Mouse (Mus musculus) embryonic facial prominence, embryonic 11.5 days (tissue): ENCODE results near the gene Aspscr1. TPM values are rescaled to one million over a fixed set of nuclear protein-coding genes. Genes with fewer than 3 reads are reported as not detected.

Source experiments
- ATAC-seq: fragments of 200-750 bp; cut with Nextera tagmentation; replicated peaks from 2 replicates; pipeline ENCODE4 v1.8.0; 2017; ENCODE audit warnings: low read depth; ENCODE audit not compliant: insufficient number of reproducible peaks, low FRiP score, low TSS enrichment
- DNase-seq: peaks from one replicate; pipeline ENCODE4 v3.0.0-alpha.2; 2015; ENCODE audit warnings: low spot score
- H3K27ac ChIP-seq: fragments of 300-500 bp; sonication (generic); replicated peaks from 2 replicates; pipeline ENCODE4 v1.5.1; 2014; ENCODE audit warnings: mild to moderate bottlenecking, low read depth, low read length, control low read depth
- H3K27me3 ChIP-seq: fragments of 300-500 bp; sonication (generic); 2 replicates; pipeline ENCODE4 v1.6.1; 2014; ENCODE audit warnings: mild to moderate bottlenecking, low read length, moderate library complexity, mixed read lengths; ENCODE audit not compliant: control insufficient read depth, insufficient read depth
- H3K36me3 ChIP-seq: fragments of 300-500 bp; sonication (generic); replicated peaks from 2 replicates; pipeline ENCODE4 v1.6.1; 2014; ENCODE audit warnings: low read depth, mild to moderate bottlenecking, low read length, moderate library complexity, mixed read lengths; ENCODE audit not compliant: control insufficient read depth, insufficient read depth
- H3K4me1 ChIP-seq: fragments of 300-500 bp; sonication (generic); 2 replicates; pipeline ENCODE4 v1.6.1; 2014; ENCODE audit warnings: low read length, mixed read lengths; ENCODE audit not compliant: control insufficient read depth, insufficient read depth
- H3K4me2 ChIP-seq: fragments of 300-500 bp; sonication (generic); 2 replicates; pipeline ENCODE4 v1.6.1; 2014; ENCODE audit warnings: low read depth, mild to moderate bottlenecking, control low read depth, low read length, moderate library complexity
- H3K4me3 ChIP-seq: fragments of 300-500 bp; sonication (generic); 2 replicates; pipeline ENCODE4 v1.5.1; 2014; ENCODE audit warnings: low read depth, low read length, control low read depth
- H3K9ac ChIP-seq: fragments of 300-500 bp; sonication (generic); replicated peaks from 2 replicates; pipeline ENCODE4 v1.6.1; 2014; ENCODE audit warnings: mild to moderate bottlenecking, control low read depth, low read length
- H3K9me3 ChIP-seq: fragments of 300-500 bp; sonication (generic); replicated peaks from 2 replicates; pipeline ENCODE4 v1.6.1; 2016; ENCODE audit warnings: mild to moderate bottlenecking, low read length, inconsistent platforms, mixed read lengths; ENCODE audit not compliant: control insufficient read depth
- WGBS: fragments of 180-500 bp; shearing (Covaris S2); extraction: QIAGEN DNeasy Blood & Tissue Kit; methylation state at CpG from one replicate; pipeline ENCODE4 v1.1.7; 2014; 5-methylcytosine and 5-hydroxymethylcytosine counted together
- polyA plus RNA-seq: library from polyadenylated mRNA; unstranded; fragments of >200 nt; fragmentation: Nextera tagmentation; extraction: Ambion mirVana; gene quantifications from 2 replicates; pipeline ENCODE4 v1.2.1, GENCODE M21; 2014

Gene Aspscr1
- polyA plus RNA-seq, 1 experiment from 2014 or later: 99.6 TPM

DNA sequence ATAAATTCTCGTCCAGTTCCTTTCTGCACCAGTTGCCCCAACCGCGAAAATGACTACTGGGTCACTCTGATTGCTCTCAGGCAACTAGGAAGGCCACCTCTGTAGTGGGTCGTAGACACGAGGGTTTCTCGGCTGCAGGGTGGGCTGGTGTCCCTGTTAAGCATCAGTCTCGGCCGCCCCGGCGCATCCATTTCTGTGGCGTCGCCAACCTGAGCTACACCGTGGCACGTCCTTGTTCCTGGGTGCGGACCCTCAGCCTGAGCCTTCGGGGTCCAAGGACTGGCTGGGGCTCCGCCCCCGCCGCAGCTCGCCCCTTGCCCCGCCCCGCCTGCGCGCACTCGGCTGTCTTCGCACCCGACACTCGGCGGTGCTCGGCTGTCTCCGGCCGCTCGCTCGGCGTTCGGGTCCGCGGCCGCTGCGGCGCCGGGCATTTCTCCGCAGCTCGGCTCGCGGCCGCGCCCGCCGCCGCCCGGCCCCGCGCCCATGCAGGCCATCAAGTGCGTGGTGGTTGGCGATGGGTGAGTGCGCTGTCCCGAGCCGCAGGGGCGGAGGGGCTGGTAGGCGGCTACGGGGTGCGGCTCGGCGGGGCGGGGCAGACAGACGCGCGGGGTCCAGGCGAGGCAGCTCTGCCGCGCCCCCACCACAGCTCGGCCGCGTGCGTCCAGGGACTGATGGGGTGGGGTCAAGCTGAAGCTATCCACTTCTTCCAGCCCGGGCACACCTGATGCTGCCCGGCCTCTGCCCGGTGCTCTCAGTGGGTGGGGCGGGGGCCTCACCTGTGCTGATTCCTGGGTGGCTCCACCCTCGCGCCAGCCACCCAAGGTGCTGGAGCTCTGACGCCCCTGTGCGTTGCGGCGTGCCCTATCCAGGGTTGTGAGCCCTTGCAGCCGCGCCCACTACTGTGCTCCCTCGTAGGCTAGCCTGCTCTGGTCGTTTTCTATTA lies 48.6 kb downstream of the Aspscr1 start, which contains the start of gene Rac3:
TSS of gene Rac3 (plus strand) at position 347 of the 943 bp plus-strand sequence.
- Histone ChIP-seq H3K27me3 (peaks cover 7% of the 10 kb centered on the region; the same call in 1 of the 2 replicates), H3K9me3 (no peaks in the 10 kb centered on the region), H3K4me3 (peak within 1 kb of the TSS; percentile 59), H3K9ac (peak within 1 kb of the TSS; percentile 70), H3K4me1 (peaks cover 3% of the 10 kb centered on the region), H3K27ac (no peak within 1 kb of the TSS), H3K36me3 (no peaks in the 10 kb centered on the region; the same call in none of the 2 replicates), H3K4me2 (peak within 1 kb of the TSS; percentile 84)
- ATAC-seq: peak; percentile 83
- under 1% methylated on average over 82 of the region's 90 CpGs for WGBS
- DNase-seq: peak; percentile 88

DNA sequence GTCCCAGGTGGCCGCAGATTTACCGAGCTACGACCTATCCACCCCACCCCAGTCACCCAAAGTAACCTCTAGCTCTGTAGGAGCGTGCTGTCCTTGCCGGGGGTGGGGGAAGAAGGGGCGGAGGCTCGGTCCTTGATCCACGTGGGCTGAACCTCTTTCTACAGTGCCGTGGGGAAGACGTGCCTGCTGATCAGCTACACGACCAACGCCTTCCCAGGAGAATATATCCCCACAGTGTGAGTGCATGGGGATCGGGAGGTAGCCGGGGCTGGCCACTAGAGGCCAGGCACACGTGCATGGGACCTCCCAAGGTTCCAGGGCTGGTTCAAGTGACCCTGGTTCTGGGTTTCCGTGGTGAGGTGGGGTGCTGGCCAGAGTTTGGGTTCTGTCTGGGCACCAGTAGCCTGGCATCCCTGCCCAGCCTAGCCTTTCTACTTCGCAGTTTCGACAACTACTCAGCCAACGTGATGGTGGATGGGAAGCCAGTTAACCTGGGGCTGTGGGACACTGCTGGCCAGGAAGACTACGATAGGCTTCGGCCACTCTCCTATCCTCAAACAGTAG lies 49.4 kb downstream of the Aspscr1 start:
- H3K4me2 ChIP-seq: peak overlapping the region; percentile 84
- 19% methylated on average over 21 of the region's 21 CpGs for WGBS
- H3K4me3 ChIP-seq: peak overlapping the region; percentile 59
- H3K36me3 ChIP-seq: no peaks in the 10 kb centered on the region; the same call in none of the 2 replicates
- peaks cover 3% of the 10 kb centered on the region for H3K4me1 ChIP-seq
- peak overlapping the region; percentile 70 for H3K9ac ChIP-seq
- ATAC-seq (no peak), DNase-seq (no peak)
- H3K27ac ChIP-seq: no peak overlapping the region
- peaks cover 7% of the 10 kb centered on the region; the same call in 1 of the 2 replicates for H3K27me3 ChIP-seq
- H3K9me3 ChIP-seq: no peaks in the 10 kb centered on the region

DNA sequence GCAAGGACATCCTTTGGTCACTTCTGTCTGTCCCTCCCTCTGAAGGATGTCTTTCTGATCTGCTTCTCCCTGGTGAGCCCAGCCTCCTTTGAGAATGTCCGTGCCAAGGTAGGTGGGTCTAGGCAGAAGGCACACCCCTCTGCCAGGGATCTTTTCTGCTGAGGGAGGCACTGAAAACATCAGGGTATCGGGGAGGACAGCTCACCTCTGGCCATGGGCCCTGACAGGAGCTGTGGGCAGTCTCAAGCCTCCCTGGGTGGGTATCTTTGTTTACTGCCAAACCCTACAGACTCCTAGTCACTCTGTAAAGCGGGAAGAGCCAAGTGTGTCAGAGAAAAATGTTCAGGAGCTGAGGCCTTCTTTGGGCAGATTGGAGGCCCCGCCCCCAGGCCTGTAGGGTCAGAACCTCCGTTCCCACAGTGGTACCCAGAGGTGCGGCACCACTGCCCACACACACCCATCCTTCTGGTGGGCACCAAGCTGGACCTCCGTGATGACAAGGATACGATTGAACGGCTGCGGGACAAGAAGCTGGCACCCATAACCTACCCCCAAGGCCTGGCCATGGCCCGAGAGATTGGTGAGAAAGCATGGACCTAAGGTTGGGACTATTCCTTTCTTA lies 50.1 kb downstream of the Aspscr1 start:
- no peak for DNase-seq
- Histone ChIP-seq H3K4me1 (peaks cover 3% of the 10 kb centered on the region), H3K9ac (no peak overlapping the region), H3K4me2 (no peak overlapping the region), H3K27ac (no peak overlapping the region), H3K27me3 (peaks cover 7% of the 10 kb centered on the region; the same call in 1 of the 2 replicates), H3K36me3 (no peaks in the 10 kb centered on the region; the same call in 1 of the 2 replicates), H3K4me3 (no peak overlapping the region), H3K9me3 (no peaks in the 10 kb centered on the region)
- WGBS: 86% methylated on average over 11 of the region's 11 CpGs
- no peak for ATAC-seq

DNA sequence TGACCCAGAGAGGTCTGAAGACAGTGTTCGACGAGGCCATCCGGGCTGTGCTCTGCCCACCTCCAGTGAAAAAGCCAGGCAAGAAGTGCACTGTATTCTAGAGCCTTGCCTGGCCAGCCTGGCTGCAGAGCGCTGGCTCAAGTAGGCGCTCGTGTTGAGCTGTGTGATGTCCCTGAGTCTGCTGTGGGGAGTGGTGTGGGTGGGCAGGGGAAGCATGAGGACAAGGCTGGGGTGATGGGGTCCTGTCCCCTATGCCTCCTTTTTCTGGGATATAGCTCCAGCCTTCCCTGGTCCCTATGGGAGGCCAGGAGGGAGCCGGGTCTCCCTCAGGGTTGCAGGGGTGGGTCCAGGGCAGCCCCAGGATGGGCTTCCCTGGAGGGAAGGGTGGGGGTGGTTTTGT lies 50.7 kb downstream of the Aspscr1 start:
- Histone ChIP-seq H3K27me3 (peaks cover 7% of the 10 kb centered on the region), H3K4me3 (no peak overlapping the region), H3K27ac (no peak overlapping the region), H3K9ac (no peak overlapping the region), H3K4me2 (no peak overlapping the region), H3K36me3 (no peaks in the 10 kb centered on the region; the same call in 1 of the 2 replicates), H3K4me1 (peaks cover 3% of the 10 kb centered on the region), H3K9me3 (no peaks in the 10 kb centered on the region)
- DNase-seq (no peak), ATAC-seq (no peak)
- WGBS: 81% methylated on average over 7 of the region's 7 CpGs

DNA sequence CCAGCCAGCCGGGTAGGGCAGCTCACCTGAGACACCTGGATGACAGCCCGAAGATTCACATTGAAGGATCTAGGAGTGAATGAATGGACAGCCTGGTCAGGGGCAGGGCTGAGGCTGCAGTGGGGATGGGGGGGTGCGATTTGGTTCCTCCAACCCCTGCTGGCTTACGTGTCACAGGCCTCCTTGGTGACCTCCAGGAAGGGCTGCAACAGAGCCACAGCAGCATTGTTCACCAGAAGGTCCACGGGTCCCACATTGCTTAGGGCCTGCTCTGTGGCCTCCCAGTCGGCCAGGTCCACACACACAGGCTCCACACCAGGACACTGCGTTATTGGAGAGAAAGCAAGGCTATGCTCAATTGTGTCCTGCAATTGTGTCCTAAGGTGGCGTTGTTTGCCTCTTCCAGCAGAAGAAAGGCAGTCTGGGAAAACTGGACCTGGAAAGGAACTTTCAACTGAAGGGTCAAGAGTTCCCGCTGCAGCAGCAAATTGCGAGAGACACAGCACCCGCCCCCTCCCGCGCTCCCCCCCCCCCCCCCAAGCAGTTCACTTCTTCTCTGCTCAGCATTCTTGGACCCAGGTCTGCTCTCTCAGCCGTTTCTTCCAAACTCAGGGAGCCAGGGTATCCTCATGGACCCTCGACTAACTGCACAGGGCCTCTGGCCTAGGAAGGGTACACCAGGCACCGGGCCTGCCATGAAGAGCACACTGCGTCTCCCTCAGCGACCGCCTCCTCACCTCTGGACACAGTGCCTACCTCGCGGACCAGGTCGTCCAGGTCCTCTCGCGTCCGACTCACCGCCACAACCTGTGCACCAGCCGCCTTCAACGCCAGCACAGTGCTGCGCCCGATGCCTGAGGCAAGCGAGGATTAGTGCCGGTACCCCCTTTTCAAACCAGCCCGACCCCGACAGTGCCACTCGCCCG lies 53.7 kb downstream of the Aspscr1 start:
- ATAC-seq (peak; percentile 5), DNase-seq (no peak)
- Histone ChIP-seq H3K4me2 (peak overlapping the region; percentile 87), H3K4me3 (peak overlapping the region; percentile 45), H3K27ac (no peak overlapping the region), H3K4me1 (peaks cover 3% of the 10 kb centered on the region; the same call in 1 of the 2 replicates), H3K9me3 (no peaks in the 10 kb centered on the region), H3K27me3 (peaks cover 7% of the 10 kb centered on the region), H3K36me3 (no peaks in the 10 kb centered on the region; the same call in 1 of the 2 replicates), H3K9ac (peak overlapping the region; percentile 49)
- 17% methylated on average over 36 of the region's 36 CpGs for WGBS

DNA sequence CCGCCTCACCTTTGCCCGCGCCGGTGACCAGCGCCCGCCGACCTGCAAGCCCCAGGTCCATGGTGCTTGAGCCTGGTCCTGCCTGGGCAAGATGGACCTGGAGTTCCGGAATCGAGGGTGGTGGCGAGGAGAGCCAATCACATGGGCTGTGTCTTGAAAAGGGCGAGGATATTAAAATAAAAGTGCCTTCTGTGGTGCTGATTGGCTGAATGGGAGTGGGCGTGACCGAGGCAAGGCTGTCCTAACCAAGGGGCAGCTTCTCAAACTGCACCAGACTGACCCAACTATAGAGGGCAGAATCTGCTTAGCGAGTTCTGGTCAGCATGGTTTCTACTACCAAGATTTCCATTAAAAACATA lies 54.4 kb downstream of the Aspscr1 start, which contains the start of gene Dcxr:
TSS of gene Dcxr (minus strand) at position 113 of the 359 bp plus-strand sequence.
- Histone ChIP-seq H3K27ac (no peak within 1 kb of the TSS), H3K27me3 (peaks cover 4% of the 10 kb centered on the region), H3K36me3 (no peaks in the 10 kb centered on the region; the same call in 1 of the 2 replicates), H3K4me1 (peaks cover under 1% of the 10 kb centered on the region; the same call in 1 of the 2 replicates), H3K9me3 (no peaks in the 10 kb centered on the region), H3K4me2 (peak within 1 kb of the TSS; percentile 87), H3K9ac (peak within 1 kb of the TSS; percentile 49), H3K4me3 (peak within 1 kb of the TSS; percentile 45)
- DNase-seq: peak; percentile 90
- ATAC-seq: peak; percentile 81
- WGBS: under 1% methylated on average over 14 of the region's 14 CpGs

DNA sequence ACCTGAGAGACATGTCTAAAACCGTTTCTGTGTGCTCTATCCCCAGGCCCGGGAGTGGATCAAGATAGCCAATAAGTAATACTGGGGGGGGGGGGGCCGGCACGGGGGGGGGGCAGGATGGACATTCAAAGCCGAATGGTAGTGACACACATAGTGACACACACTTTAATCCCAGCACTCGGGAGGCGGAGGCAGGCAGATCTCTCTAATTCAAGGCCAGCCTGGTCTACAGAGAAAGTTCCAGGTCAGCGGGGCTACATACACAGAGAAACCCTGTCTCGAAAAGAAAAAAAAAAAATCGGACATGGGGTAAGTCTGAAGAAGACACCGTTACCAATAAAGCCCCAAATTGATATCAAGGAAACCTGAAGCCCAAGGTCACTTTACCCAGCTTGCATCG lies 54.8 kb downstream of the Aspscr1 start:
- WGBS: 69% methylated on average over 12 of the region's 12 CpGs
- peaks cover under 1% of the 10 kb centered on the region for H3K27me3 ChIP-seq
- no peak overlapping the region for H3K4me2 ChIP-seq

More for the DNA sequence above, 54.8 kb downstream of the Aspscr1 start:
- Histone ChIP-seq H3K9me3 (no peaks in the 10 kb centered on the region), H3K9ac (no peak overlapping the region), H3K4me1 (no peaks in the 10 kb centered on the region), H3K27ac (no peak overlapping the region), H3K4me3 (no peak overlapping the region), H3K36me3 (no peaks in the 10 kb centered on the region; the same call in 1 of the 2 replicates)
- DNase-seq (no peak), ATAC-seq (no peak)
